Mouse (Mus musculus) myocyte (in vitro differentiated cells): Measurements from ENCODE around the gene Rsc1a1. TPM values are rescaled to one million over a fixed set of nuclear protein-coding genes. Genes with fewer than 3 reads are reported as not detected.

Experiments
- H3K27me3 ChIP-seq: one replicate; pipeline ENCODE4 v1.6.1; 2011; ENCODE audit not compliant: control insufficient read depth, insufficient read depth, insufficient read length
- H3K36me3 ChIP-seq: one replicate; pipeline ENCODE4 v1.6.1; 2011; ENCODE audit not compliant: control insufficient read depth, insufficient read depth
- H3K4me2 ChIP-seq: one replicate; pipeline ENCODE4 v1.6.1; 2011; ENCODE audit warnings: low read depth, control low read depth
- H3K4me3 ChIP-seq: one replicate; pipeline ENCODE4 v1.5.1; 2011; ENCODE audit warnings: mild to moderate bottlenecking, control low read depth, moderate library complexity
- H3K79me2 ChIP-seq: one replicate; pipeline ENCODE4 v1.6.1; 2011; ENCODE audit not compliant: control insufficient read depth, insufficient read depth
- H3ac ChIP-seq: one replicate; pipeline ENCODE4 v1.6.1; 2011; ENCODE audit not compliant: control insufficient read depth, insufficient read length
- CEBPB ChIP-seq: IDR thresholded peaks from 2 replicates; pipeline ENCODE4 v1.6.1; 2011; ENCODE audit warnings: mild to moderate bottlenecking, moderate library complexity; ENCODE audit not compliant: poor library complexity, insufficient read depth, severe bottlenecking
- E2F4 ChIP-seq: IDR thresholded peaks from one replicate; pipeline ENCODE4 v1.6.1; 2011; ENCODE audit warnings: mild to moderate bottlenecking, control low read depth, moderate library complexity; ENCODE audit not compliant: insufficient read depth
- MAX ChIP-seq: IDR thresholded peaks from one replicate; pipeline ENCODE4 v1.6.1; 2011; ENCODE audit warnings: low read depth, mild to moderate bottlenecking, control low read depth
- MYOD1 ChIP-seq, 3 experiments: IDR thresholded peaks; one replicate each; pipeline ENCODE4 v1.6.1; 2011; ENCODE audit warnings: control low read depth in 2 of 3, low read depth in 2 of 3, mild to moderate bottlenecking in 2 of 3, moderate library complexity in 1 of 3; ENCODE audit not compliant: insufficient read length in 2 of 3, control insufficient read depth in 1 of 3
- MYOG ChIP-seq, 3 experiments: IDR thresholded peaks; one replicate each; pipeline ENCODE4 v1.6.1; 2011; ENCODE audit warnings: control low read depth in 2 of 3, low read depth in 2 of 3, mild to moderate bottlenecking in 2 of 3; ENCODE audit not compliant: insufficient read length in 2 of 3, control insufficient read depth in 1 of 3, insufficient read depth in 1 of 3
- POLR2A ChIP-seq: IDR thresholded peaks from one replicate; pipeline ENCODE4 v1.6.1; 2011; ENCODE audit warnings: low read depth, mild to moderate bottlenecking, control low read depth, moderate library complexity; ENCODE audit not compliant: insufficient read length
- POLR2AphosphoS2 ChIP-seq: IDR thresholded peaks from one replicate; pipeline ENCODE4 v1.6.1; 2011; ENCODE audit warnings: low read depth, control low read depth; ENCODE audit not compliant: insufficient read length
- REST ChIP-seq: IDR thresholded peaks from one replicate; pipeline ENCODE4 v1.6.1; 2011; ENCODE audit warnings: mild to moderate bottlenecking, control low read depth, moderate library complexity; ENCODE audit not compliant: insufficient read depth, insufficient read length
- SRF ChIP-seq: IDR thresholded peaks from one replicate; pipeline ENCODE4 v1.6.1; 2011; ENCODE audit warnings: low read depth; ENCODE audit not compliant: control insufficient read depth, insufficient read length
- TCF12 ChIP-seq: IDR thresholded peaks from one replicate; pipeline ENCODE4 v1.6.1; 2011; ENCODE audit warnings: mild to moderate bottlenecking, control low read depth; ENCODE audit not compliant: poor library complexity, insufficient read depth, severe bottlenecking
- TCF3 ChIP-seq: IDR thresholded peaks from one replicate; pipeline ENCODE4 v1.6.1; 2011; ENCODE audit warnings: low read depth, control low read depth; ENCODE audit not compliant: insufficient read length
- polyA plus RNA-seq: library from polyadenylated mRNA; unstranded; fragments of >200 nt; fragmentation: generic; extraction: Trizol; gene quantifications from one replicate; pipeline ENCODE4 v1.2.1, GENCODE M21; 2012; ENCODE audit warnings: missing spikeins

Rsc1a1 gene
- polyA plus RNA-seq, 1 experiment: 5.8 TPM

DNA sequence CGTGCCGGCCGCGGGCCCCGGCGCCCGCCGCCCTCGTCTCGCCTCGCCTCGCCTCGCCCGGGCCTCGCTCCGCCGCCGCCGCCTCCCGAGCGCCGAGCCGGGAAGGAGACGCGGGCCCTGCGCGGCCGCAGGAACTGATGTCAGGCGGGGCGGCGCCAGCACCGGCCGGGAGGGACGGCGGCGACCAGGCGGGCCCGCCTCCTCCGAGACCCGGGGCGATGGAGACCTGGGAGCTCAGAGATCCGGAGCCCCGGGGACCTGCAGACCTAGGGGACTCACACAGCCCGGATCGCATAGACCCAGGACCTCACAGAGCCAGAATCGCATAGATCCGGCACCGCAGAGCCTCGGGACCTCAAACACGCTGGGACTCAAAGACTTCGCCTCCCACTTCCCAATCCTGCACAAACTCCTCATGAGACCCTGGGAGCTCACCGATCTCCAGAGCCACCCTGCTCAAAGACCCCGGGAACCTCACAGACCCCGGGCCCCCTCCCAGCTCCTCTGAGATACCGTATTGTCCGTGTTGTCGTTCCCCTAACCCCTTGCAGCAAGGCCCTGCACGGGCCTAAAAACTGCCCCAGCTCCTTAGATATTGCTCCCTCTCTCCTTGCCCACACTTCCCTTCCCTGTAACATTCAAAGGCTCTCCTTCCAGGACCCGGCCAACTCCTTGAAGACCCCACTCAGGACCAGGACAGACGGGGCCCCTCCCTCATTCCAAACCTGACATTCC, 21.2 kb downstream of the Rsc1a1 start:
- Histone ChIP-seq H3K27me3 (no peaks in the 10 kb centered on the region), H3K4me3 (peak overlapping the region; percentile 52), H3K36me3 (no peaks in the 10 kb centered on the region), H3K4me2 (peak overlapping the region; percentile 92), H3ac (peak overlapping the region; percentile 57), H3K79me2 (peaks cover 12% of the 10 kb centered on the region)
- TF ChIP-seq POLR2AphosphoS2 (peak; percentile 45), MYOG (IDR thresholded peaks at IDR 0.05; ENCODE audit: control insufficient read depth in 1 of 3, insufficient read depth in 1 of 3, insufficient read length in 2 of 3, low read depth in 2 of 3) (no peak), POLR2A (peak; percentile 81), E2F4 (no peak), MAX (no peak), MYOD1 (IDR thresholded peaks at IDR 0.05; ENCODE audit: control insufficient read depth in 1 of 3, insufficient read length in 2 of 3, low read depth in 2 of 3) (peak in 1 of 3 experiments; percentile 4), TCF12 (no peak)

DNA sequence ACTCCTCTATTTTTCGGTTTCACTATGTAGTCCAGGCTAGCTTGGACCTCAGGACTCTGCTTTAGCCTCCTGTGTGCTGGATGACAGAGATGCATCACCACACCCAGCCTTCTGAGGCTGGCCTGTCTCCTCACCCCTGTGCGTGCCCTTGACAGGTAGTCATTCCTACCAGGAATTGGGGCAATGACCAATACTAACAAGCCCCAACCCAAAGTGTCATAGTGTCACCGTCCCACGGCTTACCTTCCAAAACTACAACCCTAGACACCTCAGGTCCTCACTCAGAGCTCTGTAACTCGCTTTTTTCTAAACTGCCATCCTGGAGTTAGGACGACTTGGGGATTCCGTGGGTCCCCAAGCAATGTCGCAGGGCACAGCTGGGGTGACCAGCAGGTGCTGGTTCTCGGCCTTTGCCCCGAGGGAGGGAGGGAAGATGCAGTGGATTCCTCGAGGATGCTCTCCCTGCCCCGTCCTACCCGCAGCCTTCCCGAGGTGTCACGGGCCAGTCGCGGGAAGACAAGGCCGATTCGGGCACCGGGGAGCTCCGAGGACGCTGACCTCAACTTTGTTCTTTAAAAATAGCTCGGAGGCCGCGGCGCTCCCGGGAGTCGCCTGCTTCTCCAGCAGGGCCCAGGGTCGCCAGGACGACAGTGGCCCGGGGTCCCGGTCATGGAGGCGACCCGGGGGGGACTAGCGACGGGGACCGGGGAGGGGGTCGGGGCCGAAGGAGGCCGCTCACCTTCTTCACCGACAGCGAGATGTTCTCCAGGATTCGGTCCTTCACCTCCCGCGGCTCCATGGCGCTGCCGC, 22.1 kb downstream of the Rsc1a1 start:
- peak overlapping the region; percentile 78 for H3K4me2 ChIP-seq
- H3ac ChIP-seq: peak overlapping the region; percentile 57
- H3K4me3 ChIP-seq: peak overlapping the region; percentile 52
- no peaks in the 10 kb centered on the region for H3K36me3 ChIP-seq
- TF ChIP-seq MYOG (IDR thresholded peaks at IDR 0.05; ENCODE audit: control insufficient read depth in 1 of 3, insufficient read depth in 1 of 3, insufficient read length in 2 of 3, low read depth in 2 of 3) (peak in 1 of 3 experiments; percentile 19), POLR2A (no peak)
- H3K27me3 ChIP-seq: no peaks in the 10 kb centered on the region
- peaks cover 12% of the 10 kb centered on the region for H3K79me2 ChIP-seq

DNA sequence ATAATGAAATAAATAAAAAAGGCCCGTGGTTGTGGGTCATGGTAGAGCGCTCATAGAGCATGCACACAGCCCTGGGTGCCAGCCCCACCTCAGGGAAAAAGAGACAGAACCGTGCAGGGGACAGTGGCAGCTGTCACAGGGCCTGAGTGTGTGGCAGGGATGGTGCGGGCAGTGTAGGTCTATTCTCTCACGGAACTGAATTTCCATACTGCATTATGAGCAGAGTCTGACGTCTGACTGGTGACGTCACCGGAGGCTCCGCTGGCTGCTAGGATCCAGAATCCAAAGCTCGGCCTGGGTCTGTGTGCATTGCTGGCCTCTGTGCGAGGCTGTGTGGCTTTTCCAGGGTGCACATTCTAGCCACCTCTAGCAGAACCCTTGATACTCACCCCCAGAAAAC, 24.5 kb downstream of the Rsc1a1 start:
- no peak for TF ChIP-seq POLR2AphosphoS2
- H3K27me3 ChIP-seq: no peaks in the 10 kb centered on the region
- H3ac ChIP-seq: no peak overlapping the region
- peaks cover 12% of the 10 kb centered on the region for H3K79me2 ChIP-seq
- H3K4me3 ChIP-seq: no peak overlapping the region
- H3K4me2 ChIP-seq: no peak overlapping the region
- H3K36me3 ChIP-seq: no peaks in the 10 kb centered on the region

DNA sequence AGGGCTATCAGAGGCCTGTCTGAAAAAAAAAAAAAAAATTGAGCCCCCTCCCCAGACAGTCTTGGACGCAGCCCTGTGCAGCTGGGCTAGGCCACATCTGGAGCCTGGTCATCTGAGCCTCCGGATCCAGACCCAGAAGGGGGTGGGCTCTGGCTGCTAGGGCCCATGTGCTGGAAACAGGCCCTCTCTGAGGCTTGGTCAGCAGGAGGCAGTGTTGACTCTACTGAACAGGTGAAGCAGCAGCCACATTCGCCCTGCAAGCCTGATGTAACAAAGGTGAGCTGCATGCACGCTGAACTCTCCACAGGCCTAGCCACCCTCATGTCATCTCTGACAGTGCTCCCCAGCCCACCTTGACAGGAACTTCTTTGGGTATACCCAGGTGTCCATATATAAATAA, 25.7 kb downstream of the Rsc1a1 start:
- TF ChIP-seq MYOD1 (IDR thresholded peaks at IDR 0.05; ENCODE audit: control insufficient read depth in 1 of 3, insufficient read length in 2 of 3, low read depth in 2 of 3) (no peak), MYOG (IDR thresholded peaks at IDR 0.05; ENCODE audit: control insufficient read depth in 1 of 3, insufficient read depth in 1 of 3, insufficient read length in 2 of 3, low read depth in 2 of 3) (no peak)
- H3K4me3 ChIP-seq: no peak overlapping the region
- H3K79me2 ChIP-seq: peaks cover 12% of the 10 kb centered on the region
- no peak overlapping the region for H3K4me2 ChIP-seq
- H3ac ChIP-seq: no peak overlapping the region
- no peaks in the 10 kb centered on the region for H3K27me3 ChIP-seq
- H3K36me3 ChIP-seq: no peaks in the 10 kb centered on the region

DNA sequence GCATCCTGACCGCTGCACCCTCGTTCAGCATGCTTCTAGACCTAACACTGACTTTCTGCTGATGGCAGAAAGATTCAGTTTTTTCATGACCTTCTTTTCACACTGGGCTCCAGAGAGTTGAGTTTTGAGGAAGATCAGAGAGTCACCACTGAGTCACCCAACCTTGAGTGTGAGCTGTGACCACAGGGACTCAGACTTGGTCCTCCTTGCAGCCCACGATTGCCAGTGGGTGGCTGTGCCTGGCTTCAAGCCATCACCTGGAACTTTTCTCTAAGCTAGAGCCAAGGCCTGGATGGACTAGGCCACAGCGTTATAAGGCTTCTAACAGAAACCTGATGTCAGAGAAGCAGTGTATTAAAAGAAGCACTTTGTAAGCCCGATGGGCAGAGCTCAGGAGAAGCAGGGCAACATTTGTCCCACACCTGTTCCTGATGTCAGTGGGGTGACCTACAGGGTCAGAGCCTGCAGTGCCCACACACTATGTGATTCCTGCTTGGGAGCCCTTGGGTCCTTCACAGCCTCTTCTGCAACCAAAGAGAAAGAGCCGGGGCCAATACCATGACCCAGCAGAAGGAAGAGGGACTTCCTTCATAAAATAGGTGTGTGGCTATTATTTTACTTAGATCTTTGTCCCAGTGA, 26.4 kb downstream of the Rsc1a1 start:
- no peak overlapping the region for H3ac ChIP-seq
- peak in 1 of 3 experiments; percentile 71 for TF ChIP-seq MYOG (IDR thresholded peaks at IDR 0.05; ENCODE audit: control insufficient read depth in 1 of 3, insufficient read depth in 1 of 3, insufficient read length in 2 of 3, low read depth in 2 of 3)
- TF ChIP-seq MYOD1 (IDR thresholded peaks at IDR 0.05; ENCODE audit: control insufficient read depth in 1 of 3, insufficient read length in 2 of 3, low read depth in 2 of 3): peak in 2 of 3 experiments; percentile 52 to 84
- no peak for TF ChIP-seq SRF
- H3K4me3 ChIP-seq: no peak overlapping the region
- H3K4me2 ChIP-seq: peak overlapping the region; percentile 32
- no peaks in the 10 kb centered on the region for H3K27me3 ChIP-seq
- H3K79me2 ChIP-seq: peaks cover 12% of the 10 kb centered on the region
- H3K36me3 ChIP-seq: no peaks in the 10 kb centered on the region

DNA sequence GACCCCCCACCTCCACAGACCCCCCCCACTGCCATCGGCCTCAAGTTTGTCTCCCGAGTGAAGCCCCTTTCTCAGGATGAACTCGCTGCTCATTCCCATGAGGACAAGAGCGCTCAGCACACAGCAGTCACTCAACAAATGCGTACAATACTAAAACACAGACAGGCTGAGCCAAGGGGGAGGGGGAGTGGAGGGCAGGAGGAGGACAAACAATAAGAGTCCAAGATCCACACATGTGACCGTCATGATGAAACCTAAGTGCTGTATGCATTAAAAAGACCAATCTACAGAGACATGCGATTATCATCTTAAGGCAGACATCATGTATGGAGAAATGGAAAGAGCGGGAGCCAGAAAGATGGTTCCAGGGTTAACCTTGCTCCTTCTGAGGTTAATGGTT, 28.5 kb downstream of the Rsc1a1 start:
- H3K4me2 ChIP-seq: no peak overlapping the region
- no peak overlapping the region for H3K4me3 ChIP-seq
- H3K79me2 ChIP-seq: no peaks in the 10 kb centered on the region
- TF ChIP-seq SRF (no peak), E2F4 (no peak), CEBPB (no peak), TCF3 (no peak), REST (no peak), TCF12 (no peak), POLR2A (no peak)
- no peaks in the 10 kb centered on the region for H3K36me3 ChIP-seq
- H3ac ChIP-seq: no peak overlapping the region
- no peaks in the 10 kb centered on the region for H3K27me3 ChIP-seq
